Mouse (Mus musculus) megakaryocyte, embryonic 14.5 days (primary cell): ENCODE measurements around the gene Pde7b.

Experiments used
- FLI1 ChIP-seq: IDR thresholded peaks from 2 replicates; pipeline ENCODE4 v1.6.1; 2012; ENCODE audit warnings: low read length, inconsistent platforms, mixed read lengths
- GATA1 ChIP-seq: IDR thresholded peaks from 3 replicates; pipeline ENCODE4 v1.6.1; 2012; ENCODE audit warnings: mixed read lengths, low read length, inconsistent platforms, borderline replicate concordance

DNA sequence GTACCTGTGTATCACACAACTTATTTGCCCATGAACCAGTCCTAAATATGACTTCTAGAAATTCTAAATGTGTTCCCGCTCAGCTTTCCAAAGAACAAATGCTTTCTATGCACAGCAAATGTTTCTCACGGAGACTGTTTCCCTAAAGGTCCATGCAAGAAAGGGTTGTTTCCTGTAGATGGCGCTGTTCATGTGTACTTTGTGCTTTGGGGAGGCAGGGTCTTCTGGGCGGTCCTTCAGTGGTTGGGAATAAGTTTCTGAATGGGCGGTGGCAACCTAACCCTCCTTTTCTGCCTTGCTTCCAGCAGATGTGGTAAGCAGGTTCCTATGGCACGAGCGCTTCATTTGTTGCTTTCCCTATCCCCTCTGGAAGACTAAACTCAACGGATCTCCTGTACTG is 54.3 kb downstream of the Pde7b start:
- no peak for TF ChIP-seq GATA1
- no peak for TF ChIP-seq FLI1
